Mouse (Mus musculus) G1E (cell line): ENCODE measurements around the gene Nrg3.

Experiments used
- CTCF ChIP-seq: IDR thresholded peaks from 2 replicates; pipeline ENCODE4 v1.5.1; 2012; ENCODE audit warnings: low read depth, low read length, inconsistent platforms, mixed read lengths
- GATA1 ChIP-seq: IDR thresholded peaks from 2 replicates; pipeline ENCODE4 v1.6.1; 2012; ENCODE audit warnings: borderline replicate concordance, low read length, inconsistent platforms, mixed read lengths
- GATA2 ChIP-seq: IDR thresholded peaks from 2 replicates; pipeline ENCODE4 v1.6.1; 2012; ENCODE audit warnings: low read depth, low read length, inconsistent platforms, borderline replicate concordance
- TAL1 ChIP-seq: conservative IDR thresholded peaks from 2 replicates; pipeline ENCODE4 v1.6.1; 2012; ENCODE audit warnings: low read depth, low read length, inconsistent platforms, mixed read lengths

DNA sequence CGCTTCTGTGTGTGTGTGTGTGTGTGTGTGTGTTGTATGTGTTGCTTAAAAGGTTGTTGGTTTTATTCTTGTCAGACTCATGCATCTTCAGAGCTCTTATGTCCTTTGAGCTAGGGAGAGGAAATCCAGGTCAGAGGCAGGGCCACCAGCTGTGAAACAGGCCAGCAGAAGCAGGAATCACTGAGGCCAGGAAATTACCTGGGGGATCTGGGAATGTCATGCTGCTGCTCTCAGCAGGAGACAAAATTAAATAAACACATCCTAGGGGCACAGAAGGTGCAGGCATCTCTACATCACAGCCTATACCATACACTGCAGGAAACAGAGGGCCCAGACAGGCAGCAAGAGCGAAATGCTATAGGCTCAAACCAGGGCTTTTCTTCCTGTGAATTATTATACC lies 299.2 kb downstream of the Nrg3 start:
- no peak for TF ChIP-seq CTCF
- no peak for TF ChIP-seq GATA1
- TF ChIP-seq TAL1 = no peak
- TF ChIP-seq GATA2 = no peak
